Mouse (Mus musculus) MN1 (cell line): ENCODE measurements around the gene Snai3.
A peak's percentile ranks its signal among the peaks of the same experiment; 100 is the strongest.

ENCODE experiments used
- DNase-seq: peaks from one replicate; pipeline ENCODE4 v3.0.0-alpha.2; 2016; ENCODE audit warnings: low spot score

Gene Snai3

DNA sequence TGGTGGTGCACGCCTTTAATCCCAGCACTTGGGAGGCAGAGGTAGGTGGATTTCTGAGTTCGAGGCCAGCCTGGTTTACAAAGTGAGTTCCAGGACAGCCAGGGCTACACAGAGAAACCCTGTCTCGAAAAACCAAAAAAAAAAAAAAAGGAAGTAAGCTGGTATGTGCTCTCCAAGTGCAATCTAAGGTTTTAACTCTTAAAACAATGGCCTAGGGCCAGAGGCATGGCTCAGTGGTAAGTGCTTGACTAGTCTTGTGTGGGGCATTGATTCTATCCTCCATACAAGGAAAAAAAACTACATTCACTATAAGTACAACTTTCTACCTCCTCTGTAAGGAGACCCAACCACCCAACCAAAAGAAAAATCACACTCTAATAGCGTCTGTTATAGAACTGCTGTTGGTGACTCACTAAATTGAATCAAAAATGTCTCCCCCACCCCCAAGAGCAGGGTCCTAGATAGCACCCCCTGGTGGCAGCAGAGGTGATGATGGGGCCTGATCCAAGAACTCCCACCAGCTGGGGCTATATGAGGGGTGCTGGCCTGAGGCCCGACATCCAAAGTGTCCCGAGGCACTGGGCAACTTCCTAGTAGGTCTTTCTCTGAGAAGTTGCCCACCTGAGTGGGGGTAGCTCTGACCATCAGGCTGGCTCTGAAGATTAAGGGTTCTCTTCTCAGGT lies 1.2 kb downstream of the Snai3 start:
- peak; percentile 66 for DNase-seq

DNA sequence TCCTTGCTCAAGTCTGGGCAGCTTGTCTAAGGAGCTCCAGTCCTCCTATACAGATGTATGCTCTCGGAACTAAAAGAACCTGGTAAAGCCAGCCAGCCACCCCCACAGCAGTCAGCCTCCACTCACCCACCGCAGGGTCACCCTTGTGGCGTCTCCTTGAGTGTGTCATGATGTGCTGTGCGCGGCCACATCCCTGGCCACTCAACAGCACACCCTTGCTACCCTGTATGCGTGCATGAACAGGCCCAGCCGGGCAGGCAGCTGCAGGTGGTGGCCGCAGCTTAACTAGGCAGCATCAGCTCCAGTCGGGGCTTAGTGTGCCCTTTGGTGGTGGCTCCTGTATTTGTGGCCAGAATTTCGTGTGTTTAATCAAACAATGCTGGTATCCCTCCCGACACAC lies 3.4 kb downstream of the Snai3 start:
- DNase-seq: no peak

DNA sequence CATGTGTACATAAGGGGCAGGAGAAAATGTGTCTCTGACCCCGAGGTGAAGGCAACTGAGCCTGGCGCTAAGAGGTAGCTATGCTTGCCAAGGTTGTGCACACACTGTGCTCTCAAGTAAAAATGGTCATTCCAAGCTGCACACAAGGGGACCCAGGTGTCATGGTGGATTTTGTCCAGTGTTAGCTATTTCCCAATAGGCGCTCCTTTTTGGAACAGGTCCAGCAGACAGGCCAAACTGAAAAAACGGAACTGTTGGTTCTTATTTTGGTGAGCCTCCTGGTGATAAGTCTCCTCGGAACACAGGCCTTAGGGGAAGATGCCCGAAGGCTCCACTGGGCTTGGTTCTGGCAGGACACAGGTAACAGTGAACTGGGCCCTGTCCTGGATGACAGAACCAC lies 6.1 kb downstream of the Snai3 start:
- no peak for DNase-seq

DNA sequence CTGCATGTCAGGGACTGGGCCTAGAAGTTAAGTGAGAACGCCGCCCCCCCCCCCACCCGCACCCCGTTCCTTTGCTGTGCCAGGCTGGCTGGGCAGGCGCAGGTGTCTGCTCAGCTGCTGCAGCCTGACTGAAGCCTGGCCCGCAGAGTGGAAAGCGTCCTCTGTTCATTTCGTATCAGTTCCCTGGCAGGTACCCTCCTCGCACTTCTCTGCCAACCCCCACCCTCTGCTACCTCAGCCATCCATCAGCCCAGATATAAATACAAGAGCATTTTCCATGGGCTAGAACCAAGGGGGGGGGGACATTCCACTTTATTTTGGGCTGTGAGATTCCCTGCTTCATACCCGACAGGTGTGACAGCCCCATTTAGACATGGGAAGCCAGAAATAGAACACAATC lies 8.4 kb downstream of the Snai3 start:
- no peak for DNase-seq

DNA sequence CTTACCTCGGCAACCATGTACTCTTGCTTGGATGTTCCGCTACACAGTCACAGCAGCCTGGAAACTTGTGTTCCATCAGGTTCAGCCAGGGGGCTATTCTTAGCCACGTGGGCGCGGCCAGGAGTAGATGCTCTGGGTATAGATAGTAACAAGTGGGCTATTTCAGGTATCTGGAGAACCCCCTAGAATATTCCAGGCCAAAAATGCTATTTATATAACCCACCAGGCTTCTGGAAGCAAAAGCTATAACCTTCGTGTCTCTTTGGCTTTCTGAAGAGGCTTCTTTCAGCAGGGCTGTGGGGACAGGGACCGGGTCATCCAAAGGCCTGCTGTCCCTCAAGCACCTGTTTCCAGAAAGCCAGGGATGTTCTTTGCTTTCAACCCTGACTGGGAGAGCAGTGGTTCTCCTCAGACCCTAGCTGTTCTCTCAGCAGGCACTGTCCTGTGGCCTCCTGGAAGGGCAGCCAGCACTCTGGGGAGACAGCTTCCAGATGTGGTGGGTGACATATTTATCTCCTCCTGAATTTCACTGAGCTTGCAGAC lies 9.3 kb downstream of the Snai3 start:
- peak; percentile 74 for DNase-seq

DNA sequence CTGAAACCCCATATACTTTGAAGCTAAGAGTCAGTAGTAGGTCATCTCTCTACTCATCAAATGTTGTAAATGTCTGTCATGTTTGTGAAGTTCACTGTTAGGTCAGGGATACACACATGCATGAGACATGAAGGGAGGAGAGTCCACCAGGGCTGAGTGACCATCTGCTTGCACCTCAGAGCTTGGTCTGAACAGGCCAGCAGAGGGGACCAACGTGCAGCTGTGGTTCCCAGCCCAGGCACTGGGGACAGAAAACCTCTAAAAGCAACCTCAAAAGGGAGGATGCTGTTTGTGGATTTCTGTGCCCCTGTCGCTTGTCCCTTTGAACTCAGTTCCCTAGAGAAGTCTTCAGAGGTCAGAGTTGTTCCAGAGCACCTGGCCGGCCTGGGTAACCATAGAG lies 15.3 kb downstream of the Snai3 start:
- peak; percentile 78 for DNase-seq

DNA sequence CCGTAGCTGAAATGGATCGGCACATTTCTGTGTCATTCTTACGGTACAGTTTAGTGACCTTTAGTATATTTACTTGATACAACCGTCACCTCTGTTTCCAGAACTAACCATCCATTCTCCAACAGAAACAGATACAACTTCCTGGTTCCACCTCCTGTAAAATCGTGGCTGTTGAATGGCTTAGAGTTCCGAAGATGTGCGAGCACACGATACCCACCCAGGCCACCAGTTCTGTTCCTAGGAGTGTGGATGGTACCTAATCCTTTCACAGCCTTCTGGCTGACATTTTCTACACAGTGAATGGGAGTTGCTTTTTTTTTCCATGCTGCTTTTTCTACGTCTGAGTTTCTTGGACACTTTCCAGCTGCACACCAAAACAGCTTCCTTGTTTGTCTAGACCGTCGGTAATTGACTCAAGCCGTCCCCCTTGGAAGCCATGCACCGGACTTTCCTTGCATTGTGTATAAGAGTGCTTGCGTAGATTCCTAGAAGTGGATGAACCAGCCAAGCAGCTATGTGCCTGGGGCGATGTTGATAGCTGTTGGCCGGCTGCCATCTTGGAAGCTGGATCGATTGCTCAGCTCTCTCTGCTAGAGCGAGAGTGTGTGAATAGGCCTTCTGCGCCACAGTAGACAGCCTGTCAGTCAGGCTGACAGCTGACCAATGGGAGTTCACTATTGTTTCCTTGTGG lies 16.3 kb downstream of the Snai3 start:
- DNase-seq: peak; percentile 89

DNA sequence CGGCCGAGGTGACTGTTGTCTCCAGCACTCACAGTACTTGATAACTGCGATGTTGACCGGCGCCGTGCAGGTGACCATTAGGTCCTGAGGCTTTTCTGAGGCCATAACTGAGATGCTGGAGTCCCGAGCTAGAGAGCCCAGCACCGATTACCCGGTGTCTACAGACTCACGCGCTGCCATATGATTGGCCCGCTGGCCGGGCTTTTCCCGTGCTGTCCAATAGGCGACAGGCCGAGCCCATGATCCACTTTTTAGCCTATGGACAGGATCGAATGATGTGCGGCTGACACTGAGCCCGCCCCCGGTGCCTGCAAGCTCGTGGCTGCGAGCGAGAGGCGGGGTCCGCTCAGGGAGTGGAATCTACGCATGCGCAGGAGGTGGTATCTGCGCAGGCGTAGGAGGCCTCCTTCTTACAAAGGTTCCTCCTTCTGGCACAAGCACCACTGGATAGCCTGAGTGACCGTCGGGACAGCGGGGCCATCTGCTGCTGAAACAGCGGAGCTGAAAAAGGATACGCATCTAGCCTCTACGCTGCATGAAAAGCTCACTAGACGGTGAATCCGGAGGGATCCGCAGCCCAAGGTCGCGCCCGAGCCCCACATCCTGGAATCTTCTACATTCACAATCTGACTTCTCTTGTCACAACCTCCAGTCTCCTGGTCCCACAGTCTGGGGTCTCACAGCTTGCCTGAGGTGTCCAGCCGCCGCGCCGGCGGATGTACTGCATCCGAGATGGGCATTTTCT lies 17.1 kb downstream of the Snai3 start, which contains the start of gene Mvd:
Mvd (minus strand) TSS at position 161 of the 745 bp plus-strand sequence.
- peak; percentile 100 for DNase-seq

DNA sequence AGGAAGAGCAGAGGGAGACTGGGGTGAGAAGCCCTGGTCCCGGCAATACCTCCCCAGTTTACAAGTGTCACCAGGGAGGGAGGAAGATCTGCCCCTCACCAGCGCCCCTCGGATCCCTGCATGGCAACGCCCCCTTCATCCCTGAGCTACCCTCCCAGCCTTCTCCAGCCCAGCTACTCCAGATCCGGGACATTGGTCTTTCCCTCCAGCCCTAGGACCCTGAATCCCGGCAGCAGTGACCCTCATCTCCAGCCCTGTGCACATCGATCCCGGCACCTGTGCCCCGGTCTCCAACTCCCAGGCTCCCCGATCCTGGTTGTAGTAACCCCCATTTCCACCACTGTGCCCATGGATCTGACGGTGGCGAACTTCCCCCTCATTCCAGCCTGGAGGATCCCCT lies 17.8 kb downstream of the Snai3 start:
- peak; percentile 46 for DNase-seq

DNA sequence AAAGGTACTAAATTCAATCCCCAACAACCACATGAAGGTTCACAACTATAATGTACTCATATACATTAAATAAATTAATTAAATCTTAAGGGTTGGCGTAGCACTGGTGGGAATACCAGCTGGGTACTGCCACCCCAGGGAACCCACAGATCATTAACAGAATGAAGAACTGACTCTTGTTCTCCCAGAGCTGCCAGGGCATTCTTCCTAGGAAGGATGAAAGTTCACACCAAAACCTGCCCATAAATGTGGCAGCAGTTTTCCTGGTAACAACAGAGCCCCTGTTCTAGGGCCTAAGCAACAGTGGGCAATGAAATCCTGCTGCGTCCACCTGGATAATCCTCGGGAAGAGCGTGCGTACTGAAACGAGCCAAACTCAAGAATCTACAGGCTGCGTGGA lies 18.2 kb downstream of the Snai3 start:
- DNase-seq: no peak

DNA sequence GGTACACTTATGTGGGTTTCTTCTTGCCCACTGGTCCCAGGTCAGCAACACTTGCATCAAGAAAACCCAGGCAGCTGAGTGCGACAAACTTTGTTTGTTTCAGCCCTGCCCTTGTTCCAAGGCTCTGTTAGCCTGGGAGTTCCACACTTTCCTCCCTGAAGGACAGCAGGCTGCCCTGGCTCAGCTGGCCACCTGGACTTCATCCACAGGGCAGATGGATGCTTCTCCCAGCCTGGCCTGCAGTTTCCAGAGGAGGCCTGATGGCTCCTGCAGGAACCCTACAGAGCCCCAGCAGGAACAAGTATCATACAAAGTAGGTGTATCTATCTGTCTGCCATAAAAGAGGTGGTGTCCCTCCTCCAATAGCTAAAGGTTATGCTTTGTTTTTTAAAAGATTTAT lies 19.2 kb downstream of the Snai3 start:
- DNase-seq: peak; percentile 63

DNA sequence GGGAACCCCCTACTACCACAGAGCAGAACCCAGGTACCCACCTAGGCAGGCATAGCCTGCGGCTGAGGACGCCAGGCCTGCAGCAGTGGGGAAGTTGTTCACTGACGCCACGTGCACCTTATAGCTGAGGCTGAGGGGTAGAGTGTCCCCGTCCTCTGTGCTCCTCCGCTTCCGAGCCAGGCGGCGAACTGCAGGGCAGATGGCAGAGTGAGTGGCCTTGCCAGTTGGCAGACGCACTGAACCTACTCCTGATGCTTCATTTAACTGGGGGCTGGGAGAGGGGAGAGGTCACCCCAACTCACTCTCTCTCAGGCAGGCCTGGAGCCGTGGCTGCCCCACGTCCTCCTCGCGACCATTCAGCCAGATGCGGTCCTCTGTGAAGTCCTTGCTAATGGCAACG lies 21.2 kb downstream of the Snai3 start:
- no peak for DNase-seq

DNA sequence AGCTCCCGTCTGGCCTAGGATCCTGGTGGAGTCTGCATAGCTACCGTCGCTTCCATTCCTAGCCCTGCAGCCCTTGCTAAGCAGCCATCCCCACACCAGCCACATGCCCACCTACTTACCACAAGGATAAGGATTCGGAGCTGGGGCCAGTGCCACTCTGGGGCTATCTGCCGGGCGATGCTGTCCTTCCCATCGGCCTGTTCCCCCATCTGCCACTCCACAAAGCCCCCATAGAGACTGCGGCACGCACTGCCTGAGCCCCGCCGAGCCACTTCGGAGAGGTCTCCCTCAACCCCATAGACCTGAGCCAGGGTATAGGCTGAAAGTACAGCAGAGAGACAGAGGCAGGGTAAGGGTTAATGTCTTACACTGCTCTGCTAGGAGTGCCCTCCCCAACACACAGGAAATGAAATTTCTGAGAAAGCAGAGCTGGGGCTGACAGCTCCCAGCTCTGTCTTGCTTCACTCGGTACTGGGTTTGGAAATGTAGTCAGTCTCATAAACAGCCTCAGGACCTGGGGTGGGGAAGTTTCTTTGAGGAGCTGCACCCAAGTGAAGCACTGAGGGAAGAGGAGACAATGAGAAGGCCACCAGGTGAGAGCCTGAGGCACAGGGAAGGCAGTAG lies 22.7 kb downstream of the Snai3 start:
- DNase-seq: no peak

DNA sequence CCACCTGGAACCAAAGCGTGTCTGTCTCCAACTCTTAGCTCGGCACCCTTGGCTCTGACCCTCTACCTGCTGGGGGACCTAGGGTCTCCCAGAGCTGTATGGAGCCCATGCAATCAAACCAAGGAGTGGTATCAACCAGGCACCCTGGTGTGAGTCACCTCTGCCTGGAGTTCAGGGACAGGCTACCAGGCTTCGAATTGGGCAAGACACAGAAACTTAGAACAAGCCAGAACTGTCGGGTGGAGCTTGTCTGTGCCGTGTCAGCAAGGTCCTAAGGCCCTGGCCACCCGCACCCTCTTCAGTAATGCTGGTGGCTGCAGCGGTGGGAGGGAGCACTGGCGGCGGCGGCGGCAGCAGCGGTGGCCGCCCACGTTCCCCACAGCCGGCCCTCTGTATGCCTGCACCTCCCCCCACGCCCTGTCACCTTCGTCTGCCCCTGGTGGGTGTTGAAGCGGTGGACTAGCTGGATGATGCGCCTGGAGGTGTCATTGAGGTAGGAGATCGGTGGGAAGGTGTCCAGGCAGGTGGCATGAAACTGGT lies 23.9 kb downstream of the Snai3 start:
- DNase-seq: no peak

DNA sequence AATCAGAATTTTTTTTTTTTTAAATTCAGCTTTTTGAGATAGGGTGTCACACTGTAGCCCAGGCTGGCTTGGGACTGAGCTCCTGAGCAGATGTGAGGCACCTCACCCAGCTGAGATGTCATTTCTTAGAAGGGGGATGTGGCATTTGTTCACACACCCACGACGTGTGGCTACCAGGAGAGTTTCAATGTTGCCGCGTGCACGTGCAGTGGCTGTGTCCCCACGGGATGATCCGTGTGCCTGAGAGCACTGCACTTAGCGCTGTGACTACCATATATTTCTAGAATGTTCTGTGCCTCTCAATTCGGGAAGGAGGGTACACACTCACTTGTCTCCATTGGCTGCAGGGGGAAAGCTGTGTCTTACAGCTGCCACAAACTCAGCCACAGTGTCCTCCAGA lies 24.4 kb downstream of the Snai3 start:
- DNase-seq: no peak

DNA sequence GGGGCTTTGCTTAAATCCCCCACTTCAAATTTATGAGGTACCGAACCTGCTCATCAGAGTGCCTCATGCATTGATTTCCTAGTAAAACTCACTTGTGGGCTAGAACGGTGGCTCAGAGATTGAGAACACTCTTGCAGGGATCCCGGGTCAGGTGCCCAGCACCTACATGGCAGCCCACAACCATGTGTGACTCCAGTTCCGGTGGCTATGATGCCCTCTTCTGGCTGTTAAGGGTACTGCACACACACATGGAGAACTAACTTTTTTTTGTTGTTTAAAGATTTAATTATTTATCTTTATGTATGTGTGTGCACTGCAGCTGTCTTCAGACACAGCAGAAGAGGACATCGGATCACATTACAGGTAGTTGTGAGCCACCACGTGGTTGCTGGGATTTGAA lies 25.2 kb downstream of the Snai3 start:
- no peak for DNase-seq

DNA sequence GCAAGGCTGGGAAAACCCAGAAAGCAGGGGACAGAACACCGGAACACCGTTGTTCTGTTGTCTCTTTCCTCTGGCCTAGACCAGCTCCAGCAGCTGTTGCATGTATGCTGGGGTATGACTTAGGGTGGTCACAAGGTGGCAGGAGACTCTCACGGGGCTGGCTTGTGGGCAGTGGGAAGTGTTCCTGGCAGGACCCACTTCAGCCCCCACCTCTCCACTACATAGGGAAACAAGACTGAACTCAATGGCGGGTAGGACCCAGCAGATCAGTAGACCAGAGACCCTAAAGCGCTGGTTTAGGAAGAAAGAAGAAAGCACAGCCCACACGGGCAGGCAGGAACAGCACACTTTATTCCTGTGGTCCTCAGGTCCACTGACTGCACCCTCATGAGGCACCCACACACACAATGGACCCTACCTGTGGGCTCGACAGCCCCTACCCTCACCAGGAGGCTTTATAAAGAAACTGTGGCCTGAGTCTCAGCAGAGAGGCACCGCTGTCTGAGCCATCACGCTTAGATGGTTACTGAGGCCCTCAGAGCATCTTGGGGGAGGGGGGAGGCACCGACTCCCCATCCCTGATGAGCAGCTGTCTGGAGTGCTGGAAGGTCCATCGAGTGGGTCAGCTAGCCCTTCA lies 27.1 kb downstream of the Snai3 start:
- no peak for DNase-seq

DNA sequence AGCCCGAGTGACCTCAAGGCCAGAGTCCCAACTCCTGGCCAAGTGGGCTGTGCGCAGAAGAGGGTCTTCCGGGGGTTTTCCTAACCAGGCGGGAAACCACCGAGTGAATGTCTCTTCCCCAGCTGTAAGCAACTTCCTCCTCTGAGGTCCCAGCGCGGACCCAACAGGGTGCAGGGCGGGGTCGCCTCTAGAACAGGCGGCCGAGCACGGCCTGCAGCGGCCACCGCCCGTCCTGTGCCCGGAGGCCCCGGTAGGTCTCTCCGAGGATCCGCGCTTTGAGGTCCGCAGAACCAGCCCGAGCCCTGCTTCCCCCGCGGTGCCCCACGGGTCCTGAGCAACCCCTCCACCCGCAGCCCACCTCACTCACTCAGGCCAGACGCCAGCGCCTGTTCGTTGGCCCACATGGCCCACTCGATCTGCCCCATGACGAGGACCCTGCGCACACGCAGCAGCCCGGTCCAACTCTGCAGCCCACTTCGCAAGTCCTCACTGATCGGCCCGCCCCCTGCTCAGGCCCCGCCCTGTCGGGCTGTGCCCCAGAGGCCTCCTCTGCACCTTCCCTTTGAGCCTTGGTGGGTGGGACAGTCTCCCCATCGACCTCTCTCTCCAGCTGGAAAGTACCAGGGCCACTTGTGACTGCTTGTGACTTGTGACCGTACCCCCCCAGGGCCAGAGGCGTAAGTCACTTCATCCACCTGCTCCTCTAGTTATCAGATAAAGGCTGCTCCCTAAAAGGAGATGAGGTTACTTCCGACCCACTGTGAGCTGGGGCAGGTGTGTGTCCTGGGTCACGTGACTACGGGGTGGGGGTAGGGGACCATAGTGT lies 27.9 kb downstream of the Snai3 start, which contains the start of gene Cyba:
Cyba (minus strand) TSS at position 488 of the 826 bp plus-strand sequence.
- DNase-seq: no peak

DNA sequence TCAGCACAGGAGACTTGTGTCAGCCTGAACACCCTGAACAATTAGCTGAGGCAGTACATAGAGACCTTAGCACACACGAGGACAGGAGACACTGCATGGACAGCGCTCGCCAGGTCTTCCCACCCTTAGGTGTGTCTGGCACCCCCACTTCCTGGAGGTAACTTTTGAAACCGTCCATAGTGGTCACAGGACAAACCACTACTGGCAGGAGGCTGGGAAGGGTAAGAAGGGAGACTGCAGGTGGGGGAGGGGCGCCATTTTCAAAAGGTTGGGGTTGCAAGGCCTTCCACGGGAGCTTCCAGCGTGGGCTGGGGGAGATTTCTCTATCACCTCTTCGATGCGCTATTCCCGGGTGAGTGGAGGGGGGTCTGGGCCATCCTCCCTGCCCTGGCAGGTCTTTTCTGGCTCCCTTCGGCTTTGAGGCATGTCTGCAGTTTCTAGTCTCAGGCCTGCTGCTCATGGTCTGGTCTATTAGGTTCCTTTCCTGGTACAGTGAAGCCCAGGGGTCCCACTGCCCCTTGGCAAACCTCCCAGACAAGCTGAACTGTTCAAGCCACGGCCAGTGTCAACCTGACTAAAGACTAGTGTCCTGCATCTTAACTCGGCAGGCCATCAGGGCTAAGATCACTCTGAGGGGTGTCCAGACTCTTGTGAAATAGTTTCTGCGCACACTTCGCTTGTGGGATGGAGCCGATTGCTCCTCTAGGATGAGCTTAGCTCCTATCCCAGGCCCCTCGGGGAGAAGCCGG lies 28.7 kb downstream of the Snai3 start:
- DNase-seq: no peak

DNA sequence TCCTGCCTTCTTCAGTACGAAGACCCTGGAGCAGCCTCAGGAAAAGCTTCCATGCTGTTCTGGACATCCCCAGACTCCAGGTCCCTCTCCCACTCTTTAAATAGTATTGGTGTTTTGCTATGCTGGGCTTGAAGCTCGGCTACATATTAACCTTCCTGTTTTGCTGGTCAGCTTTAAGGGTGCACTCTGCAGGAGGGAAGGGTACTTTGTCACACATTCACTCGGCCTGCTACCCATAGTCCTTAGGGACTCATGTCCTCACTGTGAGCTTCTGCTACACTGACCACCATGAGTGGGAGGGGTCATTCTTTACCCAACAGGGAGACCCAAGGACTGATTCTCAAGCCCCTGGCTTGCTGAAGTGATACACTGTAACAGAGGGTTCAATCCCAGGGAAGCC lies 29.9 kb downstream of the Snai3 start:
- no peak for DNase-seq
